In the genomic region with DNA sequence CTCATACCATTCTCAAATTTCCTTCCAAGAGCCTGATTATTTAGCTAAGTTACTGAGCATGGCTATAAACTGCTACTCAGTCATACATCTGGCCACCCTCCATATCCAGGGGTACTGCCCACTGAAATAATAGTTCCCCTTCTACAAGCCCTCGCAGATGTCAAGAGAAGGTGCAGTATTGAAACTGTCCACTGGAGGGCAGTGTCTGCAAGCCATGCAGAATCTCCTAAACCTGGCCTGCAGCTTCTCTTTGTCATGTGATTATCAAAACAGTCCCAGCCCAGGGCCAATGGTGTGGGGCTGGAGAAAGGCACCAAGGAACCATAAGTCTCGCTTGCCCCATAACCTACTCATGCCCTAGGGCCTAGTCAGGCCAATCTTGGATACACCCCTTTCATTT, we compare ENCODE assay signal across 9 mouse cellular contexts.
DNase-seq lines count a peak whose midpoint lies in the region; ATAC-seq and TF ChIP-seq lines count a peak whose summit lies in the region.
"Had no signal": no experiment of that assay in that cellular context is flagged by ENCODE, and none has a peak within 500 bp of the region (broad histone marks: within the 10 kb centered on the region; RNA-seq: fewer than 3 reads in every experiment).

No protein-coding gene starts in this region.

- H3K4me1 ChIP-seq in liver, postnatal 0 days (ENCODE audit: insufficient read depth) = no peaks in the 10 kb centered on the region
- H3K4me1 ChIP-seq: heart, embryonic 13.5 days had no signal

- H3K9ac ChIP-seq in liver, postnatal 0 days (replicated peaks) = no peak overlapping the region
- H3K9ac ChIP-seq: heart, embryonic 13.5 days had no signal

- no peaks in the 10 kb centered on the region for H3K36me3 ChIP-seq in liver, postnatal 0 days (replicated peaks; ENCODE audit: insufficient read depth, low read length)
- H3K36me3 ChIP-seq: heart, embryonic 13.5 days had no signal

- H3K9me3 ChIP-seq in liver, postnatal 0 days (ENCODE audit: low read length) = no peaks in the 10 kb centered on the region
- H3K9me3 ChIP-seq: heart, embryonic 13.5 days had no signal

- H3K27ac ChIP-seq in liver, postnatal 0 days (ENCODE audit: low read depth) = no peak overlapping the region
- H3K27ac ChIP-seq: heart, embryonic 13.5 days had no signal

- H3K4me3 ChIP-seq in liver, postnatal 0 days (ENCODE audit: low read depth, low read length) = no peak overlapping the region
- H3K4me3 ChIP-seq: heart, embryonic 13.5 days had no signal

- no peaks in the 10 kb centered on the region for H3K27me3 ChIP-seq in liver, postnatal 0 days (ENCODE audit: insufficient read depth, low read length)

- no peak for ATAC-seq in liver, postnatal 0 days

- H3K4me2 ChIP-seq in liver, postnatal 0 days (ENCODE audit: low read depth, low read length) = no peak overlapping the region
- H3K4me2 ChIP-seq: heart, embryonic 13.5 days had no signal

- DNase-seq in 3T3-L1 (ENCODE audit: low read depth, low spot score) = peak; percentile 87
- peak; percentile 51 for DNase-seq in Muller cell, postnatal 12 days (ENCODE audit: inconsistent ontology term)
- peak; percentile 44 to 76 for DNase-seq in cerebellum, postnatal 25 days
- DNase-seq in gastrocnemius, postnatal 10 days = peak; percentile 82
- DNase-seq in kidney, postnatal 14 days = peak; percentile 72
- peak; percentile 77 for DNase-seq in liver, postnatal 0 days
- DNase-seq in ovary, postnatal 10 days (ENCODE audit: low spot score) = peak; percentile 49
- DNase-seq in thymus, postnatal 14 days = peak; percentile 63

- TF ChIP-seq CTCF in liver, postnatal 0 days (IDR thresholded peaks at IDR 0.05; ENCODE audit: low read depth) = peak; percentile 92

- TF ChIP-seq EP300 in liver, postnatal 0 days (IDR thresholded peaks at IDR 0.05; ENCODE audit: low read depth) = no peak

- WGBS in liver, postnatal 0 days (ENCODE audit: insufficient replicate concordance) = 15% methylated on average over 2 of the region's 2 CpGs
